Mouse (Mus musculus): ENCODE data around the gene Hist1h2ag.

- no peak for TF ChIP-seq CTCF (IDR thresholded peaks at IDR 0.05; ENCODE audit: extremely low read depth, insufficient read depth, insufficient read length, insufficient replicate concordance)
- no peak for TF ChIP-seq POLR2A (IDR thresholded peaks at IDR 0.05; ENCODE audit: low read depth, low read length)
These were observed 41.4 kb downstream of the Hist1h2ag start for GRCm38 (mm10) chr13:22001346-22001745.
